32 mouse cellular contexts compared by ENCODE assay signal in genomic region chrX:13234709-13235108, GRCm38 (mm10). TPM values are rescaled to one million over a fixed set of nuclear protein-coding genes. Genes with fewer than 3 reads are reported as not detected.
DNase-seq lines count a peak whose midpoint lies in the region; ATAC-seq and TF ChIP-seq lines count a peak whose summit lies in the region.
"Had no signal": no experiment of that assay in that cellular context is flagged by ENCODE, and none has a peak within 500 bp of the region (broad histone marks: within the 10 kb centered on the region; RNA-seq: fewer than 3 reads in every experiment).

No protein-coding gene starts in this region.

- no peaks in the 10 kb centered on the region for H3K9me3 ChIP-seq in intestine, embryonic 16.5 days (ENCODE audit: control insufficient read depth, low read length)
- H3K9me3 ChIP-seq in intestine, embryonic 15.5 days = no peaks in the 10 kb centered on the region
- no peaks in the 10 kb centered on the region for H3K9me3 ChIP-seq in lung, postnatal 0 days (ENCODE audit: low read length)
- H3K9me3 ChIP-seq in MEL (replicated peaks; ENCODE audit: insufficient read depth, low read length) = no peaks in the 10 kb centered on the region
- no peaks in the 10 kb centered on the region for H3K9me3 ChIP-seq in limb, embryonic 13.5 days
- H3K9me3 ChIP-seq: embryonic facial prominence, embryonic 10.5 days; embryonic facial prominence, embryonic 15.5 days; forebrain, embryonic 12.5 days; heart, embryonic 13.5 days; hindbrain, embryonic 10.5 days; hindbrain, embryonic 15.5 days; liver, embryonic 13.5 days; neural tube, embryonic 15.5 days had no signal

- H3K4me3 ChIP-seq in intestine, embryonic 16.5 days (ENCODE audit: low read length) = no peak overlapping the region
- no peak overlapping the region for H3K4me3 ChIP-seq in intestine, embryonic 15.5 days (replicated peaks)
- H3K4me3 ChIP-seq in lung, postnatal 0 days (ENCODE audit: low read depth, low read length) = no peak overlapping the region
- no peak overlapping the region for H3K4me3 ChIP-seq in MEL (ENCODE audit: control insufficient read depth in 1 of 2, insufficient read depth in 1 of 2, low read depth in 2 of 2, low read length in 2 of 2)
- no peak overlapping the region for H3K4me3 ChIP-seq in limb, embryonic 13.5 days
- H3K4me3 ChIP-seq: embryonic facial prominence, embryonic 10.5 days; embryonic facial prominence, embryonic 15.5 days; forebrain, embryonic 12.5 days; heart, embryonic 13.5 days; hindbrain, embryonic 10.5 days; hindbrain, embryonic 15.5 days; liver, embryonic 13.5 days; neural tube, embryonic 15.5 days had no signal

- no peak for TF ChIP-seq RAD21 in MEL (IDR thresholded peaks at IDR 0.05; ENCODE audit: low read depth, low read length)

- no peak overlapping the region for H3K9ac ChIP-seq in intestine, embryonic 16.5 days (ENCODE audit: low read depth, low read length)
- no peak overlapping the region for H3K9ac ChIP-seq in intestine, embryonic 15.5 days
- H3K9ac ChIP-seq in lung, postnatal 0 days (replicated peaks; ENCODE audit: low read depth) = no peak overlapping the region
- no peak overlapping the region for H3K9ac ChIP-seq in MEL (ENCODE audit: control insufficient read depth, low read depth, low read length, poor library complexity, severe bottlenecking)
- no peak overlapping the region for H3K9ac ChIP-seq in limb, embryonic 13.5 days
- H3K9ac ChIP-seq: embryonic facial prominence, embryonic 15.5 days; forebrain, embryonic 12.5 days; forebrain, postnatal 0 days; heart, embryonic 13.5 days; hindbrain, embryonic 15.5 days; liver, embryonic 13.5 days; neural tube, embryonic 15.5 days had no signal

- H3K36me3 ChIP-seq in intestine, embryonic 16.5 days (ENCODE audit: control insufficient read depth, insufficient read depth, low read length) = no peaks in the 10 kb centered on the region
- no peaks in the 10 kb centered on the region for H3K36me3 ChIP-seq in intestine, embryonic 15.5 days
- no peaks in the 10 kb centered on the region for H3K36me3 ChIP-seq in lung, postnatal 0 days (ENCODE audit: insufficient read depth, low read length)
- peaks cover 0 to 32% of the 10 kb centered on the region in 2 experiments; a peak in 2 of 4 replicates for H3K36me3 ChIP-seq in MEL (ENCODE audit: control insufficient read depth in 1 of 2, insufficient read depth in 2 of 2, low read length in 2 of 2)
- H3K36me3 ChIP-seq in limb, embryonic 13.5 days = no peaks in the 10 kb centered on the region
- H3K36me3 ChIP-seq: embryonic facial prominence, embryonic 10.5 days; embryonic facial prominence, embryonic 15.5 days; forebrain, embryonic 12.5 days; heart, embryonic 13.5 days; hindbrain, embryonic 10.5 days; hindbrain, embryonic 15.5 days; liver, embryonic 13.5 days; neural tube, embryonic 15.5 days had no signal

- TF ChIP-seq POLR2A in MEL (IDR thresholded peaks at IDR 0.05; ENCODE audit: control insufficient read depth in 1 of 2, insufficient read depth in 1 of 2, low read depth in 1 of 2, low read length in 2 of 2, poor library complexity in 1 of 2) = no peak

- 25% methylated on average over 4 of the region's 4 CpGs for WGBS in intestine, embryonic 16.5 days
- whole genome bisulfite sequencing in intestine, embryonic 15.5 days = 29% methylated on average over 4 of the region's 4 CpGs
- 37% methylated on average over 4 of the region's 4 CpGs for WGBS in lung, postnatal 0 days
- 24% methylated on average over 4 of the region's 4 CpGs for WGBS in limb, embryonic 13.5 days

- H3K79me2 ChIP-seq in MEL (ENCODE audit: control insufficient read depth, insufficient read depth, low read length, poor library complexity) = peaks cover 2% of the 10 kb centered on the region; the same call in 1 of the 2 replicates

- H3K4me2 ChIP-seq in intestine, embryonic 16.5 days (ENCODE audit: low read depth, low read length) = no peak overlapping the region
- H3K4me2 ChIP-seq in intestine, embryonic 15.5 days (replicated peaks) = no peak overlapping the region
- H3K4me2 ChIP-seq in lung, postnatal 0 days (replicated peaks; ENCODE audit: low read depth, low read length) = no peak overlapping the region
- no peak overlapping the region for H3K4me2 ChIP-seq in limb, embryonic 13.5 days (replicated peaks)
- H3K4me2 ChIP-seq: embryonic facial prominence, embryonic 15.5 days; forebrain, embryonic 12.5 days; heart, embryonic 13.5 days; hindbrain, embryonic 15.5 days; liver, embryonic 13.5 days; neural tube, embryonic 15.5 days had no signal

- ATAC-seq in intestine, embryonic 16.5 days = no peak
- no peak for ATAC-seq in intestine, embryonic 15.5 days
- ATAC-seq in lung, postnatal 0 days = no peak
- ATAC-seq in limb, embryonic 13.5 days (ENCODE audit: low FRiP score, low read depth) = no peak
- ATAC-seq: forebrain, postnatal 0 days; inflammation-experienced regulatory T-cells, adult 6 months had no signal

- TF ChIP-seq CTCF in lung, postnatal 0 days (IDR thresholded peaks at IDR 0.05) = no peak
- no peak for TF ChIP-seq CTCF in MEL (IDR thresholded peaks at IDR 0.05 in 2 of 3, conservative IDR thresholded peaks at IDR 0.05 in 1 of 3; ENCODE audit: control insufficient read depth in 1 of 3, insufficient read depth in 1 of 3, low read depth in 2 of 3, low read length in 3 of 3, poor library complexity in 1 of 3, severe bottlenecking in 1 of 3)

- peak overlapping the region; percentile 28; the same call in 1 of the 2 replicates for H3K27ac ChIP-seq in intestine, embryonic 16.5 days (ENCODE audit: low read length)
- H3K27ac ChIP-seq in intestine, embryonic 15.5 days = no peak overlapping the region
- no peak overlapping the region for H3K27ac ChIP-seq in lung, postnatal 0 days (ENCODE audit: low read length)
- H3K27ac ChIP-seq in MEL (ENCODE audit: control insufficient read depth, low read depth, low read length) = peak overlapping the region; percentile 60
- peak overlapping the region; percentile 39; the same call in 1 of the 2 replicates for H3K27ac ChIP-seq in limb, embryonic 13.5 days
- H3K27ac ChIP-seq: embryonic facial prominence, embryonic 10.5 days; forebrain, embryonic 12.5 days; heart, embryonic 13.5 days; hindbrain, embryonic 10.5 days; hindbrain, embryonic 15.5 days; liver, embryonic 13.5 days; neural tube, embryonic 15.5 days; stomach, postnatal 0 days had no signal

- peaks cover 5% of the 10 kb centered on the region; the same call in 1 of the 2 replicates for H3K27me3 ChIP-seq in intestine, embryonic 16.5 days (replicated peaks; ENCODE audit: control insufficient read depth, insufficient read depth, low read length)
- peaks cover 3% of the 10 kb centered on the region; the same call in 1 of the 2 replicates for H3K27me3 ChIP-seq in intestine, embryonic 15.5 days (replicated peaks)
- H3K27me3 ChIP-seq in lung, postnatal 0 days (replicated peaks; ENCODE audit: insufficient read depth, low read length) = no peaks in the 10 kb centered on the region
- no peaks in the 10 kb centered on the region for H3K27me3 ChIP-seq in MEL (ENCODE audit: control insufficient read depth in 1 of 2, insufficient read depth in 2 of 2, low read length in 2 of 2)
- peaks cover 16% of the 10 kb centered on the region for H3K27me3 ChIP-seq in limb, embryonic 13.5 days
- H3K27me3 ChIP-seq: liver, embryonic 13.5 days had no signal

- DNase-seq in lung, postnatal 0 days (ENCODE audit: low spot score) = no peak
- DNase-seq in lung, postnatal 4 days = no peak
- peak; percentile 49 for DNase-seq in MEL (ENCODE audit: low read depth, low spot score)
- no peak for DNase-seq in adrenal gland, postnatal 14 days
- DNase-seq: adrenal gland, postnatal 36 days; cerebellum, adult 18-20 months; cerebellum, postnatal 10 days; forebrain, postnatal 0 days; heart, postnatal 14 days; kidney, postnatal 36 days; layer of hippocampus, postnatal 36 days; left cerebral cortex, postnatal 4 days; liver, embryonic 13.5 days; lung, adult 18-20 months; lung, postnatal 14 days; midbrain, embryonic 14.5 days; retina, postnatal 1 day; right cerebral cortex, postnatal 25 days; thymus, adult 18-20 months; thymus, postnatal 36 days had no signal

- 0 out of 2 replicates have a peak, but pooled peaks have one; percentile 13 for TF ChIP-seq EP300 in lung, postnatal 0 days (IDR thresholded peaks at IDR 0.05)
- TF ChIP-seq EP300 in MEL (IDR thresholded peaks at IDR 0.05; ENCODE audit: low read depth in 1 of 2, low read length in 2 of 2) = peak; percentile 52 to 64; a peak in 2 of 4 replicates

- H3K4me1 ChIP-seq in intestine, embryonic 16.5 days (ENCODE audit: control insufficient read depth, insufficient read depth, low read length) = 0 out of 2 replicates have a peak, but pooled peaks cover 2% of the 10 kb centered on the region
- H3K4me1 ChIP-seq in intestine, embryonic 15.5 days (replicated peaks) = no peaks in the 10 kb centered on the region
- no peaks in the 10 kb centered on the region for H3K4me1 ChIP-seq in lung, postnatal 0 days (ENCODE audit: insufficient read depth, low read depth, low read length)
- peaks cover 27 to 38% of the 10 kb centered on the region in 2 experiments for H3K4me1 ChIP-seq in MEL (ENCODE audit: control insufficient read depth in 1 of 2, insufficient read depth in 2 of 2, low read length in 2 of 2)
- H3K4me1 ChIP-seq in limb, embryonic 13.5 days = peaks cover 16% of the 10 kb centered on the region; the same call in 1 of the 2 replicates
- H3K4me1 ChIP-seq: embryonic facial prominence, embryonic 15.5 days had no signal

TF ChIP-seq in MEL, 35 proteins besides CTCF, POLR2A, EP300 and RAD21 (continues in another document):
- peak; percentile 53; the same call in 1 of the 2 replicates for TF ChIP-seq TCF12 (IDR thresholded peaks at IDR 0.05; ENCODE audit: low read depth, low read length)
- no peak for TF ChIP-seq MAFK (IDR thresholded peaks at IDR 0.05; ENCODE audit: borderline replicate concordance, low read depth, low read length)
- no peak for TF ChIP-seq SMC3 (IDR thresholded peaks at IDR 0.05; ENCODE audit: low read depth, low read length)
- TF ChIP-seq ETS1 (IDR thresholded peaks at IDR 0.05; ENCODE audit: low read depth, low read length) = no peak
- TF ChIP-seq ZNF384 (IDR thresholded peaks at IDR 0.05; ENCODE audit: low read depth, low read length) = no peak
- TF ChIP-seq MYB (IDR thresholded peaks at IDR 0.05; ENCODE audit: low read depth, low read length) = no peak
- no peak for TF ChIP-seq UBTF (IDR thresholded peaks at IDR 0.05; ENCODE audit: borderline replicate concordance, insufficient read depth, low read depth, low read length)
- peak; percentile 42; the same call in 1 of the 2 replicates for TF ChIP-seq TAL1 (IDR thresholded peaks at IDR 0.05; ENCODE audit: low read length)
- TF ChIP-seq JUND (IDR thresholded peaks at IDR 0.05; ENCODE audit: low read depth, low read length) = no peak

RNA-seq across cellular contexts. Expression of gene Ddx3x, which starts 46.1 kb away (rescaled TPM):
- 101 and 103 TPM in 2 replicates for polyA plus RNA-seq in intestine, embryonic 16.5 days (2015; fragmentation: Nextera tagmentation; extraction: Ambion mirVana)
- 112 and 128 TPM in 2 replicates for polyA plus RNA-seq in intestine, embryonic 15.5 days (2015; fragmentation: Nextera tagmentation; extraction: Ambion mirVana)
- polyA plus RNA-seq in lung, postnatal 0 days (2015; fragmentation: Nextera tagmentation; extraction: Ambion mirVana) = 81.8 and 85.2 TPM in 2 replicates
- 262 and 275 TPM in 2 replicates for total RNA-seq in MEL (2012; rRNA removed)
- 100 to 1,000 TPM; 146 to 267 TPM for polyA plus RNA-seq in MEL (2012; ENCODE audit: insufficient read depth in 1 of 2, insufficient read length in 2 of 2, low read depth in 1 of 2, low replicate concordance in 2 of 2, missing spikeins in 1 of 2)
- polyA plus RNA-seq in limb, embryonic 13.5 days (2015; fragmentation: Nextera tagmentation; extraction: Ambion mirVana) = 144 TPM in 2 replicates
- total RNA-seq in adrenal gland, postnatal 14 days (2021) = 317 and 323 TPM in 2 replicates

Comparison
In these comparisons a context has a peak if more than half of its experiments do, and no peak if none do; other contexts are left out.
1. H3K27ac ChIP-seq: peak in intestine, embryonic 16.5 days (single experiment), MEL (single experiment) and limb, embryonic 13.5 days (single experiment); none in intestine, embryonic 15.5 days (single experiment) and lung, postnatal 0 days (single experiment).